8 mouse cellular contexts compared by ENCODE assay signal in the genomic region with DNA sequence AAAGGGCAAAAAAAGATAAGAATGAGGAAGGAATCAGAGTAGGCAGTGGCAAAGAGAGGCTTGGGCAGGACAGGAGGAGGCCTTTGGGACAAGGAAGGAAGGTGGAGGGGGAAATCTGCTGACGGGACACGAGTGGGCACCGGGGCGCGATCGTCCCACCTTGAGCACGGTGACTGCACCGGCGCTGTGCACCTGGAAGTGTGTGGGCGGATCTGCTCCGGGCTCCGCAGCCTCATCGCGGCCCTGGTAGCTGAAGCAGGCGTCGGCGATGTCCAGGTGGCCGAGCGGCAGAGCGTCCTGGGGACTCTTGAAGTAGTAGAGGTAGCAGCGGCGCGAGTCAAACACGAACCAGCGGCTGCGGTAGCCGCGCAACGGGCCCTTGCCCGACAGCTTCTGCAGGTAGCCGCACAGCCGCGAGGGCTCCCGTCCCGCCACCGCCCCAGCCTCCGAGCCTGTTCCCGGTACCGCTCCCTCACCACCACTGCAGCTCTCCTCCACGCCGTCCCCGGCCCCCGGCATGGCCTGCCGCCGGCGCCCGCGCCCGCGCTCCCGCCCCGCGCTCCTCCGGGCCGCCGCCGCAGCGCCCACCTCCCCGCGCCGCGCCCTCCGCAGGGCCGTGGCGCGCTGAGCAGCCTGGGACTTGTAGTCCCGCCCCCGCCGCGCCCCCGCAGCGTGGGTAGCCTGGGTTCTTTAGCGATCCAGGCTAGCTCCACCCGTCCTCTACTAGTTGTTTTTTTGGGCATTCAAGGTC. TPM values are rescaled to one million over a fixed set of nuclear protein-coding genes. Genes with fewer than 3 reads are reported as not detected.
A peak's percentile ranks its signal among the peaks of the same experiment; 100 is the strongest.
DNase-seq lines count a peak whose midpoint lies in the region; ATAC-seq lines count a peak whose summit lies in the region.

A gene (minus strand): TSS at position 612 of the 751 bp plus-strand sequence.

- under 1% methylated on average over 65 of the region's 74 CpGs for WGBS in hindbrain, embryonic 12.5 days

- peak; percentile 78 for DNase-seq in NIH3T3 (ENCODE audit: low read depth)
- peak; percentile 74 to 85 for DNase-seq in cerebellum, postnatal 14 days
- DNase-seq in frontal cortex, postnatal 25 days (ENCODE audit: low spot score in 2 of 2): peak; percentile 37 to 52
- DNase-seq in layer of hippocampus, postnatal 36 days: peak; percentile 68 to 71
- peak; percentile 76 for DNase-seq in lung, postnatal 25 days (ENCODE audit: low spot score)
- DNase-seq in retina, embryonic 14.5 days (ENCODE audit: low spot score): peak; percentile 75
- DNase-seq in thymus, postnatal 4 days: peak; percentile 87

- peak within 1 kb of the TSS; percentile 78 for H3K9ac ChIP-seq in hindbrain, embryonic 12.5 days

- 0 out of 2 replicates have a peak within 1 kb of the TSS, but pooled peaks have one; percentile 68 for H3K27ac ChIP-seq in hindbrain, embryonic 12.5 days

- H3K4me3 ChIP-seq in hindbrain, embryonic 12.5 days: peak within 1 kb of the TSS; percentile 82

- H3K4me1 ChIP-seq in hindbrain, embryonic 12.5 days: peaks cover 15% of the 10 kb centered on the region

- H3K36me3 ChIP-seq in hindbrain, embryonic 12.5 days: no peaks in the 10 kb centered on the region

- no peaks in the 10 kb centered on the region for H3K9me3 ChIP-seq in hindbrain, embryonic 12.5 days (replicated peaks)

- H3K27me3 ChIP-seq in hindbrain, embryonic 12.5 days: no peaks in the 10 kb centered on the region

- peak within 1 kb of the TSS; percentile 89 for H3K4me2 ChIP-seq in hindbrain, embryonic 12.5 days (replicated peaks)

- peak; percentile 93 for ATAC-seq in hindbrain, embryonic 12.5 days (ENCODE audit: low FRiP score)

RNA-seq across cellular contexts. Expression of the gene that starts here (rescaled TPM):
- polyA plus RNA-seq in hindbrain, embryonic 12.5 days (2016; fragmentation: Nextera tagmentation; extraction: Ambion mirVana): 13.2 and 14.6 TPM in 2 replicates
- 1 to 10 TPM; 9.0 to 9.1 TPM for total RNA-seq in layer of hippocampus, postnatal 36 days (2021)

Comparison
In these comparisons a context has a peak if more than half of its experiments do, and no peak if none do; other contexts are left out.
1. Peak in every context shown above with its lines: DNase-seq, ATAC-seq, H3K4me3 ChIP-seq and H3K27ac ChIP-seq.